In genomic region chr7:6384011-6384410, GRCm38 (mm10) we compare ENCODE assay signal across 12 mouse cellular contexts. TPM values are rescaled to one million over a fixed set of nuclear protein-coding genes. Genes with fewer than 3 reads are reported as not detected.
DNase-seq lines count a peak whose midpoint lies in the region; ATAC-seq and TF ChIP-seq lines count a peak whose summit lies in the region.
"Had no signal": no experiment of that assay in that cellular context is flagged by ENCODE, and none has a peak within 500 bp of the region (broad histone marks: within the 10 kb centered on the region; RNA-seq: fewer than 3 reads in every experiment).

No protein-coding gene starts in this region.

- no peak for TF ChIP-seq CTCF in MEL (IDR thresholded peaks at IDR 0.05 in 2 of 3, conservative IDR thresholded peaks at IDR 0.05 in 1 of 3; ENCODE audit: control insufficient read depth in 1 of 3, insufficient read depth in 1 of 3, low read depth in 2 of 3, low read length in 3 of 3, poor library complexity in 1 of 3, severe bottlenecking in 1 of 3)
- TF ChIP-seq CTCF in liver, postnatal 0 days (IDR thresholded peaks at IDR 0.05; ENCODE audit: low read depth): no peak

- H3K4me3 ChIP-seq in heart, embryonic 12.5 days: peak overlapping the region; percentile 83
- H3K4me3 ChIP-seq in MEL (ENCODE audit: control insufficient read depth in 1 of 2, insufficient read depth in 1 of 2, low read depth in 2 of 2, low read length in 2 of 2): peak overlapping the region; percentile 50 to 68; a peak in 3 of 4 replicates
- H3K4me3 ChIP-seq in hindbrain, embryonic 10.5 days: peak overlapping the region; percentile 70
- no peak overlapping the region for H3K4me3 ChIP-seq in liver, postnatal 0 days (ENCODE audit: low read depth, low read length)

- peaks cover 11% of the 10 kb centered on the region for H3K4me1 ChIP-seq in heart, embryonic 12.5 days (replicated peaks)
- H3K4me1 ChIP-seq in MEL (ENCODE audit: control insufficient read depth in 1 of 2, insufficient read depth in 2 of 2, low read length in 2 of 2): peaks cover 0 to 12% of the 10 kb centered on the region in 2 experiments; a peak in 2 of 4 replicates
- H3K4me1 ChIP-seq in hindbrain, embryonic 10.5 days (replicated peaks): peaks cover 19% of the 10 kb centered on the region
- H3K4me1 ChIP-seq in liver, postnatal 0 days (ENCODE audit: insufficient read depth): peaks cover 14% of the 10 kb centered on the region

- peaks cover 11% of the 10 kb centered on the region; the same call in 1 of the 2 replicates for H3K36me3 ChIP-seq in heart, embryonic 12.5 days
- peaks cover 0 to 2% of the 10 kb centered on the region in 2 experiments; a peak in 1 of 4 replicates for H3K36me3 ChIP-seq in MEL (ENCODE audit: control insufficient read depth in 1 of 2, insufficient read depth in 2 of 2, low read length in 2 of 2)
- peaks cover 18% of the 10 kb centered on the region for H3K36me3 ChIP-seq in hindbrain, embryonic 10.5 days
- no peaks in the 10 kb centered on the region for H3K36me3 ChIP-seq in liver, postnatal 0 days (replicated peaks; ENCODE audit: insufficient read depth, low read length)

- ATAC-seq in heart, embryonic 12.5 days (ENCODE audit: insufficient number of reproducible peaks, low FRiP score): no peak
- no peak for ATAC-seq in liver, postnatal 0 days

- peak; percentile 42 to 56; a peak in 3 of 4 replicates for TF ChIP-seq EP300 in MEL (IDR thresholded peaks at IDR 0.05; ENCODE audit: low read depth in 1 of 2, low read length in 2 of 2)
- TF ChIP-seq EP300 in liver, postnatal 0 days (IDR thresholded peaks at IDR 0.05; ENCODE audit: low read depth): no peak

- no peak for TF ChIP-seq RAD21 in MEL (IDR thresholded peaks at IDR 0.05; ENCODE audit: low read depth, low read length)

- peak overlapping the region; percentile 79 for H3K4me2 ChIP-seq in heart, embryonic 12.5 days
- peak overlapping the region; percentile 84 for H3K4me2 ChIP-seq in liver, postnatal 0 days (ENCODE audit: low read depth, low read length)

- no peaks in the 10 kb centered on the region for H3K9me3 ChIP-seq in heart, embryonic 12.5 days (replicated peaks)
- no peaks in the 10 kb centered on the region for H3K9me3 ChIP-seq in MEL (replicated peaks; ENCODE audit: insufficient read depth, low read length)
- peaks cover 2% of the 10 kb centered on the region; the same call in 1 of the 2 replicates for H3K9me3 ChIP-seq in hindbrain, embryonic 10.5 days
- no peaks in the 10 kb centered on the region for H3K9me3 ChIP-seq in liver, postnatal 0 days (ENCODE audit: low read length)

- no peak for DNase-seq in heart, postnatal 4 days
- peak; percentile 51 for DNase-seq in MEL (ENCODE audit: low read depth, low spot score)
- no peak for DNase-seq in hindbrain, embryonic 10.5 days (ENCODE audit: low spot score)
- no peak for DNase-seq in liver, postnatal 0 days
- DNase-seq in embryo, embryonic 10 days (ENCODE audit: low spot score): no peak
- DNase-seq in kidney, adult 11 months: no peak
- DNase-seq in adrenal gland, postnatal 10 days: no peak
- DNase-seq: thymus, postnatal 36 days had no signal

- 52% methylated on average over 8 of the region's 8 CpGs for WGBS in heart, embryonic 12.5 days
- WGBS in hindbrain, embryonic 10.5 days: 78% methylated on average over 8 of the region's 8 CpGs
- WGBS in liver, postnatal 0 days (ENCODE audit: insufficient replicate concordance): 31% methylated on average over 8 of the region's 8 CpGs

- H3K27me3 ChIP-seq in heart, embryonic 12.5 days (replicated peaks): no peaks in the 10 kb centered on the region
- H3K27me3 ChIP-seq in MEL (ENCODE audit: control insufficient read depth in 1 of 2, insufficient read depth in 2 of 2, low read length in 2 of 2): no peaks in the 10 kb centered on the region
- H3K27me3 ChIP-seq in hindbrain, embryonic 10.5 days (ENCODE audit: insufficient read depth, poor library complexity, severe bottlenecking): no peaks in the 10 kb centered on the region
- no peaks in the 10 kb centered on the region for H3K27me3 ChIP-seq in liver, postnatal 0 days (ENCODE audit: insufficient read depth, low read length)

- no peak overlapping the region; the same call in 1 of the 2 replicates for H3K9ac ChIP-seq in heart, embryonic 12.5 days
- no peak overlapping the region for H3K9ac ChIP-seq in MEL (ENCODE audit: control insufficient read depth, low read depth, low read length, poor library complexity, severe bottlenecking)
- no peak overlapping the region for H3K9ac ChIP-seq in liver, postnatal 0 days (replicated peaks)

- TF ChIP-seq POLR2A in MEL (IDR thresholded peaks at IDR 0.05; ENCODE audit: control insufficient read depth in 1 of 2, insufficient read depth in 1 of 2, low read depth in 1 of 2, low read length in 2 of 2, poor library complexity in 1 of 2): no peak

- H3K27ac ChIP-seq in heart, embryonic 12.5 days (ENCODE audit: poor library complexity, severe bottlenecking): no peak overlapping the region
- no peak overlapping the region for H3K27ac ChIP-seq in MEL (ENCODE audit: control insufficient read depth, low read depth, low read length)
- peak overlapping the region; percentile 86; the same call in 1 of the 2 replicates for H3K27ac ChIP-seq in hindbrain, embryonic 10.5 days
- no peak overlapping the region for H3K27ac ChIP-seq in liver, postnatal 0 days (ENCODE audit: low read depth)

- H3K79me2 ChIP-seq in MEL (ENCODE audit: control insufficient read depth, insufficient read depth, low read length, poor library complexity): no peaks in the 10 kb centered on the region

TF ChIP-seq in MEL, 35 proteins besides CTCF, POLR2A, EP300 and RAD21:
- TF ChIP-seq CHD2 (IDR thresholded peaks at IDR 0.05; ENCODE audit: low read length): no peak
- no peak; the same call in 1 of the 2 replicates for TF ChIP-seq SIN3A (IDR thresholded peaks at IDR 0.05; ENCODE audit: low read length)
- no peak for TF ChIP-seq SMC3 (IDR thresholded peaks at IDR 0.05; ENCODE audit: low read depth, low read length)
- no peak for TF ChIP-seq UBTF (IDR thresholded peaks at IDR 0.05; ENCODE audit: borderline replicate concordance, insufficient read depth, low read depth, low read length)
- no peak for TF ChIP-seq JUND (IDR thresholded peaks at IDR 0.05; ENCODE audit: low read depth, low read length)
- no peak for TF ChIP-seq MXI1 (IDR thresholded peaks at IDR 0.05; ENCODE audit: low read depth, low read length)
- TF ChIP-seq TAL1 (IDR thresholded peaks at IDR 0.05; ENCODE audit: low read length): peak; percentile 69
- peak; percentile 39; the same call in 1 of the 2 replicates for TF ChIP-seq GATA1 (IDR thresholded peaks at IDR 0.05; ENCODE audit: low read depth, low read length)

RNA-seq across cellular contexts. Expression of gene Zfp28, which starts 0.9 kb away (rescaled TPM):
- 7.3 and 10.7 TPM in 2 replicates for polyA plus RNA-seq in heart, embryonic 12.5 days (2016; fragmentation: Nextera tagmentation; extraction: Ambion mirVana)
- total RNA-seq in heart, postnatal 4 days (2021): 1 to 10 TPM; 6.3 to 8.3 TPM
- total RNA-seq in MEL (2012; rRNA removed): 1.6 and 2.8 TPM in 2 replicates
- polyA plus RNA-seq in MEL (2012; ENCODE audit: insufficient read depth in 1 of 2, insufficient read length in 2 of 2, low read depth in 1 of 2, low replicate concordance in 2 of 2, missing spikeins in 1 of 2): 1 to 10 TPM in 1 of 2 experiments, not detected in 1; 3.3 TPM
- 12.0 and 13.0 TPM in 2 replicates for polyA plus RNA-seq in hindbrain, embryonic 10.5 days (2016; fragmentation: Nextera tagmentation; extraction: Ambion mirVana)
- polyA plus RNA-seq in liver, postnatal 0 days (2015; fragmentation: Nextera tagmentation; extraction: Ambion mirVana): 0.75 and 0.86 TPM in 2 replicates
- 1 to 10 TPM; 3.9 to 8.9 TPM for total RNA-seq in adrenal gland, postnatal 10 days (2021)

RNA-seq across cellular contexts. Expression of gene Smim17, which starts 14.5 kb away (rescaled TPM):
- polyA plus RNA-seq in heart, embryonic 12.5 days (2016; fragmentation: Nextera tagmentation; extraction: Ambion mirVana): 0.15 and 0.39 TPM in 2 replicates
- total RNA-seq in heart, postnatal 4 days (2021): not detected
- not detected in 2 replicates for total RNA-seq in MEL (2012; rRNA removed)
- not detected for polyA plus RNA-seq in MEL (2012; ENCODE audit: insufficient read depth in 1 of 2, insufficient read length in 2 of 2, low read depth in 1 of 2, low replicate concordance in 2 of 2, missing spikeins in 1 of 2)
- 0.29 and 1.2 TPM in 2 replicates for polyA plus RNA-seq in hindbrain, embryonic 10.5 days (2016; fragmentation: Nextera tagmentation; extraction: Ambion mirVana)
- not detected in 2 replicates for polyA plus RNA-seq in liver, postnatal 0 days (2015; fragmentation: Nextera tagmentation; extraction: Ambion mirVana)
- under 1 TPM; 0.21 to 0.36 TPM for total RNA-seq in adrenal gland, postnatal 10 days (2021)
- total RNA-seq: CH12.LX; hematopoietic stem cell, adult 5-6 weeks; monocyte, adult 5-6 weeks had no signal

RNA-seq across cellular contexts. Expression of gene Zfp78, which starts 20.9 kb away (rescaled TPM):
- 1.2 and 1.4 TPM in 2 replicates for polyA plus RNA-seq in heart, embryonic 12.5 days (2016; fragmentation: Nextera tagmentation; extraction: Ambion mirVana)
- total RNA-seq in heart, postnatal 4 days (2021): 1 to 10 TPM; 1.5 to 2.4 TPM
- total RNA-seq in MEL (2012; rRNA removed): 0.42 and 0.50 TPM in 2 replicates
- under 1 TPM in 1 of 2 experiments, not detected in 1; 0.67 TPM for polyA plus RNA-seq in MEL (2012; ENCODE audit: insufficient read depth in 1 of 2, insufficient read length in 2 of 2, low read depth in 1 of 2, low replicate concordance in 2 of 2, missing spikeins in 1 of 2)
- polyA plus RNA-seq in hindbrain, embryonic 10.5 days (2016; fragmentation: Nextera tagmentation; extraction: Ambion mirVana): 2.3 and 2.5 TPM in 2 replicates
- polyA plus RNA-seq in liver, postnatal 0 days (2015; fragmentation: Nextera tagmentation; extraction: Ambion mirVana): 0.25 and 0.46 TPM in 2 replicates
- total RNA-seq in adrenal gland, postnatal 10 days (2021): 1 to 10 TPM; 1.1 to 2.6 TPM
- total RNA-seq: CH12.LX had no signal

RNA-seq across cellular contexts. Expression of gene Gm20715, which starts 26.1 kb away (rescaled TPM):
- not detected in 2 replicates for polyA plus RNA-seq in heart, embryonic 12.5 days (2016; fragmentation: Nextera tagmentation; extraction: Ambion mirVana)
- not detected for total RNA-seq in heart, postnatal 4 days (2021)
- not detected in 2 replicates for total RNA-seq in MEL (2012; rRNA removed)
- polyA plus RNA-seq in MEL (2012; ENCODE audit: insufficient read depth in 1 of 2, insufficient read length in 2 of 2, low read depth in 1 of 2, low replicate concordance in 2 of 2, missing spikeins in 1 of 2): not detected
- polyA plus RNA-seq in hindbrain, embryonic 10.5 days (2016; fragmentation: Nextera tagmentation; extraction: Ambion mirVana): not detected in 2 replicates
- not detected in 2 replicates for polyA plus RNA-seq in liver, postnatal 0 days (2015; fragmentation: Nextera tagmentation; extraction: Ambion mirVana)
- under 1 TPM in 1 of 2 experiments, not detected in 1; 0.09 TPM for total RNA-seq in adrenal gland, postnatal 10 days (2021)
- total RNA-seq: CH12.LX; hematopoietic stem cell, adult 5-6 weeks; monocyte, adult 5-6 weeks had no signal

RNA-seq across cellular contexts. Expression of gene Gm3854, which starts 40.5 kb away (rescaled TPM):
- 1.1 and 1.6 TPM in 2 replicates for polyA plus RNA-seq in heart, embryonic 12.5 days (2016; fragmentation: Nextera tagmentation; extraction: Ambion mirVana)
- total RNA-seq in heart, postnatal 4 days (2021): under 1 TPM; 0.24 to 0.38 TPM
- total RNA-seq in MEL (2012; rRNA removed): not detected in 2 replicates
- not detected for polyA plus RNA-seq in MEL (2012; ENCODE audit: insufficient read depth in 1 of 2, insufficient read length in 2 of 2, low read depth in 1 of 2, low replicate concordance in 2 of 2, missing spikeins in 1 of 2)
- 3.4 and 3.5 TPM in 2 replicates for polyA plus RNA-seq in hindbrain, embryonic 10.5 days (2016; fragmentation: Nextera tagmentation; extraction: Ambion mirVana)
- polyA plus RNA-seq in liver, postnatal 0 days (2015; fragmentation: Nextera tagmentation; extraction: Ambion mirVana): 0.06 TPM in 1 of 2 replicates, not detected in the other
- total RNA-seq in adrenal gland, postnatal 10 days (2021): under 1 TPM; 0.87 to 0.91 TPM
- total RNA-seq: CH12.LX; monocyte, adult 5-6 weeks had no signal
